Mouse (Mus musculus): Measurements from ENCODE around the gene Tatdn3. TPM values are rescaled to one million over a fixed set of nuclear protein-coding genes. Genes with fewer than 3 reads are reported as not detected.

The Tatdn3 gene
- polyA plus RNA-seq, 1 experiment from 2014 or later, result 14.7 TPM

- 0 out of 2 replicates have a peak, but pooled peaks cover 7% of the 10 kb centered on the region for H3K9me3 ChIP-seq (replicated peaks)
- no peak overlapping the region for H3K4me2 ChIP-seq (replicated peaks)
- 75% methylated on average over 3 of the region's 3 CpGs for WGBS
- no peaks in the 10 kb centered on the region for H3K4me1 ChIP-seq
- ATAC-seq (ENCODE audit: insufficient number of reproducible peaks, low FRiP score, low TSS enrichment, low read depth), result no peak
- peaks cover 12% of the 10 kb centered on the region for H3K36me3 ChIP-seq
- no peak overlapping the region for H3K4me3 ChIP-seq (replicated peaks)
- H3K27ac ChIP-seq (replicated peaks), result no peak overlapping the region
- H3K27me3 ChIP-seq, result no peaks in the 10 kb centered on the region
- no peak overlapping the region for H3K9ac ChIP-seq
Observed at GRCm38 (mm10) chr1:191000686-191001085, 62.0 kb downstream of the Tatdn3 start.

- Histone ChIP-seq H3K36me3 (no peaks in the 10 kb centered on the region), H3K4me1 (no peaks in the 10 kb centered on the region), H3K9ac (no peak overlapping the region), H3K9me3 (replicated peaks) (0 out of 2 replicates have a peak, but pooled peaks cover 7% of the 10 kb centered on the region), H3K4me3 (replicated peaks) (no peak overlapping the region), H3K4me2 (replicated peaks) (no peak overlapping the region), H3K27ac (replicated peaks) (no peak overlapping the region), H3K27me3 (no peaks in the 10 kb centered on the region)
- WGBS, result 80% methylated on average over 1 of the region's 1 CpGs
- ATAC-seq (ENCODE audit: insufficient number of reproducible peaks, low FRiP score, low TSS enrichment, low read depth), result no peak
Observed at GRCm38 (mm10) chr1:190998027-190998426, 64.7 kb downstream of the Tatdn3 start.

GRCm38 (mm10) chr1:190996346-190996877, 66.3 kb downstream of the Tatdn3 start:
- no peaks in the 10 kb centered on the region for H3K4me1 ChIP-seq
- 73% methylated on average over 6 of the region's 6 CpGs for WGBS
- H3K36me3 ChIP-seq, result no peaks in the 10 kb centered on the region
- H3K27ac ChIP-seq (replicated peaks), result no peak overlapping the region
- H3K4me3 ChIP-seq (replicated peaks), result no peak overlapping the region
- H3K9ac ChIP-seq, result no peak overlapping the region
- no peak overlapping the region for H3K4me2 ChIP-seq (replicated peaks)
- no peak for ATAC-seq (ENCODE audit: insufficient number of reproducible peaks, low FRiP score, low TSS enrichment, low read depth)
- H3K9me3 ChIP-seq (replicated peaks), result 0 out of 2 replicates have a peak, but pooled peaks cover 7% of the 10 kb centered on the region
- H3K27me3 ChIP-seq, result no peaks in the 10 kb centered on the region

Other genes with a start within 250 kb of the Tatdn3 start
- gene Rps6kc1, start 151.2 kb downstream of the Tatdn3 start, polyA plus RNA-seq (2015; fragmentation: Nextera tagmentation; extraction: Ambion mirVana), result 15.2 and 16.2 TPM in 2 replicates
- 40.3 and 45.7 TPM in 2 replicates for gene Angel2, start 137.8 kb downstream of the Tatdn3 start, polyA plus RNA-seq (2015; fragmentation: Nextera tagmentation; extraction: Ambion mirVana)
- gene Vash2, start 83.6 kb downstream of the Tatdn3 start, polyA plus RNA-seq (2015; fragmentation: Nextera tagmentation; extraction: Ambion mirVana), result 45.3 and 49.0 TPM in 2 replicates
- 5.7 and 5.9 TPM in 2 replicates for gene Flvcr1, start 36.8 kb downstream of the Tatdn3 start, polyA plus RNA-seq (2015; fragmentation: Nextera tagmentation; extraction: Ambion mirVana)
- gene Spata45, start 26.3 kb downstream of the Tatdn3 start, polyA plus RNA-seq (2015; fragmentation: Nextera tagmentation; extraction: Ambion mirVana), result not detected in 2 replicates
- gene Nsl1, start 80 bp upstream of the Tatdn3 start, polyA plus RNA-seq (2015; fragmentation: Nextera tagmentation; extraction: Ambion mirVana), result 17.6 and 18.2 TPM in 2 replicates
- gene Batf3, start 34.9 kb upstream of the Tatdn3 start, polyA plus RNA-seq (2015; fragmentation: Nextera tagmentation; extraction: Ambion mirVana), result 5.8 and 7.6 TPM in 2 replicates
- not detected in 2 replicates for gene Fam71a, start 101.9 kb upstream of the Tatdn3 start, polyA plus RNA-seq (2015; fragmentation: Nextera tagmentation; extraction: Ambion mirVana)
- gene Atf3, start 155.1 kb upstream of the Tatdn3 start, polyA plus RNA-seq (2015; fragmentation: Nextera tagmentation; extraction: Ambion mirVana), result 5.2 and 5.8 TPM in 2 replicates